Mouse (Mus musculus): ENCODE results near the gene Micall2.

DNA sequence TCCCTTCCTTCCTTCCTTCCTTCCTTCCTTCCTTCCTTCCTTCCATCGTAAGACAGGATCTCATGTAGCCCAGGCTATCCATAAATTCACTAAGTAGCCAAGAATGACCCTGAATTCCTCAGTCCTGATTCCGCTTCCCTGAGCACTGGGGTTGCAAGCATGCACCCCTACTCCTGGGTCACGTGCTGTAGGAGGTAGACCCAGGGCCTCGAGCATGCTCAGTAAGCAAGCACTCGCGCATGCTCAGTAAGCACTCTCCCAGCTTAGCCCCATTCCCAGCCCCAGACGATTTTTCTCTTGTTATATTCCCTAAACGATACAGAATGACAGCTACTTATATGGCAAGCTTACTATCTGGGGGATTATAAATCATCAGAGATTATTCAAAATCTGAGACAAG lies 74.4 kb downstream of the Micall2 start:
- TF ChIP-seq CTCF (IDR thresholded peaks at IDR 0.05; ENCODE audit: extremely low read depth, insufficient read depth, low read length) (no peak), POLR2A (IDR thresholded peaks at IDR 0.05; ENCODE audit: extremely low read depth, insufficient read depth, low read length) (no peak)
